Mouse (Mus musculus): Measurements from ENCODE around the gene Tdp1. TPM values are rescaled to one million over a fixed set of nuclear protein-coding genes. Genes with fewer than 3 reads are reported as not detected.

Gene Tdp1
- total RNA-seq, 2 experiments from 2014 or later, result 20.1 to 24.8 TPM

GRCm38 (mm10) chr12:99897846-99898245, 13.5 kb downstream of the Tdp1 start:
- no peak for DNase-seq (ENCODE audit: low spot score in 2 of 2)

- no peak for DNase-seq (ENCODE audit: low spot score in 2 of 2)
Measured at GRCm38 (mm10) chr12:99898248-99898870, 14.0 kb downstream of the Tdp1 start.

- DNase-seq (ENCODE audit: low spot score in 2 of 2), result no peak
Measured at GRCm38 (mm10) chr12:99899991-99900390, 15.7 kb downstream of the Tdp1 start.

GRCm38 (mm10) chr12:99901973-99902866, 17.9 kb downstream of the Tdp1 start:
- DNase-seq (ENCODE audit: low spot score in 2 of 2), result no peak

GRCm38 (mm10) chr12:99902867-99903370, 18.6 kb downstream of the Tdp1 start:
- no peak for DNase-seq (ENCODE audit: low spot score in 2 of 2)

GRCm38 (mm10) chr12:99904537-99904936, 20.2 kb downstream of the Tdp1 start:
- DNase-seq (ENCODE audit: low spot score in 2 of 2), result no peak

GRCm38 (mm10) chr12:99911466-99911865, 27.1 kb downstream of the Tdp1 start:
- DNase-seq (ENCODE audit: low spot score in 2 of 2), result no peak

GRCm38 (mm10) chr12:99917800-99918427, 33.6 kb downstream of the Tdp1 start:
- DNase-seq (ENCODE audit: low spot score in 2 of 2), result no peak

- DNase-seq (ENCODE audit: low spot score in 2 of 2), result no peak
Measured at GRCm38 (mm10) chr12:99919636-99920035, 35.3 kb downstream of the Tdp1 start.

- no peak for DNase-seq (ENCODE audit: low spot score in 2 of 2)
Measured at GRCm38 (mm10) chr12:99921045-99921444, 36.7 kb downstream of the Tdp1 start.

GRCm38 (mm10) chr12:99923131-99923606, 38.9 kb downstream of the Tdp1 start:
- DNase-seq (ENCODE audit: low spot score in 2 of 2), result no peak

GRCm38 (mm10) chr12:99923703-99924102, 39.4 kb downstream of the Tdp1 start:
- no peak for DNase-seq (ENCODE audit: low spot score in 2 of 2)

GRCm38 (mm10) chr12:99928311-99928710, 44.0 kb downstream of the Tdp1 start:
- no peak for DNase-seq (ENCODE audit: low spot score in 2 of 2)

GRCm38 (mm10) chr12:99929160-99929559, 44.8 kb downstream of the Tdp1 start:
- no peak for DNase-seq (ENCODE audit: low spot score in 2 of 2)

- DNase-seq (ENCODE audit: low spot score in 2 of 2), result no peak
Measured at GRCm38 (mm10) chr12:99932245-99932644, 47.9 kb downstream of the Tdp1 start.

GRCm38 (mm10) chr12:99933630-99934029, 49.3 kb downstream of the Tdp1 start:
- DNase-seq (ENCODE audit: low spot score in 2 of 2), result no peak

- no peak for DNase-seq (ENCODE audit: low spot score in 2 of 2)
Measured at GRCm38 (mm10) chr12:99935403-99935802, 51.1 kb downstream of the Tdp1 start.

- no peak for DNase-seq (ENCODE audit: low spot score in 2 of 2)
Measured at GRCm38 (mm10) chr12:99938476-99938875, 54.2 kb downstream of the Tdp1 start.

GRCm38 (mm10) chr12:99939179-99939578, 54.9 kb downstream of the Tdp1 start:
- no peak for DNase-seq (ENCODE audit: low spot score in 2 of 2)

- no peak for DNase-seq (ENCODE audit: low spot score in 2 of 2)
Measured at GRCm38 (mm10) chr12:99940704-99941103, 56.4 kb downstream of the Tdp1 start.

- DNase-seq (ENCODE audit: low spot score in 2 of 2), result no peak
Measured at GRCm38 (mm10) chr12:99942441-99942840, 58.1 kb downstream of the Tdp1 start.

- peak in 1 of 2 experiments; percentile 40 for DNase-seq (ENCODE audit: low spot score in 2 of 2)
Measured at GRCm38 (mm10) chr12:99952928-99953327, 68.6 kb downstream of the Tdp1 start.
